In genomic region chr8:97733338-97733737, GRCm38 (mm10) we compare ENCODE assay signal across 16 mouse cellular contexts.
DNase-seq lines count a peak whose midpoint lies in the region; ATAC-seq and TF ChIP-seq lines count a peak whose summit lies in the region.
"Had no signal": no experiment of that assay in that cellular context is flagged by ENCODE, and none has a peak within 500 bp of the region (broad histone marks: within the 10 kb centered on the region; RNA-seq: fewer than 3 reads in every experiment).

No protein-coding gene starts in this region.

- no peak overlapping the region for H3K27ac ChIP-seq in forebrain, postnatal 0 days (ENCODE audit: low read depth, low read length)
- H3K27ac ChIP-seq in heart, adult 2 months, result no peak overlapping the region
- H3K27ac ChIP-seq: limb, embryonic 13.5 days; midbrain, embryonic 12.5 days; neural tube, embryonic 15.5 days had no signal

- no peak for TF ChIP-seq EP300 in heart, adult 2 months (IDR thresholded peaks at IDR 0.05; ENCODE audit: insufficient read depth, low read depth, low read length)

- DNase-seq in layer of hippocampus, adult 11-12 months (ENCODE audit: low spot score), result peak; percentile 18
- no peak for DNase-seq in layer of hippocampus, postnatal 10 days (ENCODE audit: low spot score in 2 of 2)
- DNase-seq in lung, postnatal 36 days, result peak; percentile 4
- DNase-seq in lung, postnatal 10 days, result no peak
- DNase-seq in forebrain, postnatal 0 days, result peak; percentile 65
- DNase-seq in layer of hippocampus, adult 9-11 months, result peak; percentile 47
- DNase-seq in heart, adult 2 months, result no peak
- DNase-seq: cerebellum, adult 11 months; cerebellum, postnatal 25 days had no signal

- no peak overlapping the region for H3K4me2 ChIP-seq in forebrain, postnatal 0 days (ENCODE audit: low read depth)
- H3K4me2 ChIP-seq: heart, embryonic 11.5 days; limb, embryonic 13.5 days; midbrain, embryonic 12.5 days; neural tube, embryonic 15.5 days had no signal

- H3K36me3 ChIP-seq in forebrain, postnatal 0 days (ENCODE audit: insufficient read depth), result no peaks in the 10 kb centered on the region
- H3K36me3 ChIP-seq in heart, adult 2 months (ENCODE audit: control insufficient read depth, insufficient read depth, low read length), result no peaks in the 10 kb centered on the region
- H3K36me3 ChIP-seq: limb, embryonic 13.5 days; midbrain, embryonic 12.5 days; neural tube, embryonic 15.5 days had no signal

- intact Hi-C loops in heart, adult 2 months (cut with DNase I), result no loop called here

- no peaks in the 10 kb centered on the region for H3K9me3 ChIP-seq in forebrain, postnatal 0 days (ENCODE audit: low read length)
- H3K9me3 ChIP-seq: limb, embryonic 13.5 days; midbrain, embryonic 12.5 days; neural tube, embryonic 15.5 days had no signal

- no peaks in the 10 kb centered on the region for H3K79me2 ChIP-seq in heart, adult 2 months (replicated peaks; ENCODE audit: control insufficient read depth, insufficient read depth, low read length)

- H3K27me3 ChIP-seq in forebrain, postnatal 0 days (ENCODE audit: insufficient read depth, low read length), result no peaks in the 10 kb centered on the region
- no peaks in the 10 kb centered on the region for H3K27me3 ChIP-seq in heart, adult 2 months (ENCODE audit: control insufficient read depth, insufficient read depth, low read length)
- H3K27me3 ChIP-seq: limb, embryonic 13.5 days; midbrain, embryonic 12.5 days; neural tube, embryonic 15.5 days had no signal

- H3K4me1 ChIP-seq in forebrain, postnatal 0 days (ENCODE audit: insufficient read depth), result no peaks in the 10 kb centered on the region
- no peaks in the 10 kb centered on the region for H3K4me1 ChIP-seq in heart, adult 2 months (ENCODE audit: control insufficient read depth, insufficient read depth, low read length)
- H3K4me1 ChIP-seq: limb, embryonic 13.5 days; midbrain, embryonic 12.5 days; neural tube, embryonic 15.5 days had no signal

- TF ChIP-seq POLR2A in heart, adult 2 months (IDR thresholded peaks at IDR 0.05; ENCODE audit: insufficient read depth, low read depth, low read length), result no peak

- H3K9ac ChIP-seq in forebrain, postnatal 0 days, result no peak overlapping the region
- no peak overlapping the region for H3K9ac ChIP-seq in heart, adult 2 months (ENCODE audit: low read depth, low read length)
- H3K9ac ChIP-seq: limb, embryonic 13.5 days; midbrain, embryonic 12.5 days; neural tube, embryonic 15.5 days had no signal

- no peak overlapping the region for H3K4me3 ChIP-seq in forebrain, postnatal 0 days (ENCODE audit: low read depth, low read length)
- no peak overlapping the region for H3K4me3 ChIP-seq in heart, adult 2 months
- H3K4me3 ChIP-seq: limb, embryonic 13.5 days; midbrain, embryonic 12.5 days; myocyte; neural tube, embryonic 15.5 days had no signal

- 55% methylated on average over 3 of the region's 3 CpGs for WGBS in forebrain, postnatal 0 days
- 81% methylated on average over 3 of the region's 3 CpGs for WGBS in heart, adult 2 months

- no peak for TF ChIP-seq CTCF in forebrain, postnatal 0 days (IDR thresholded peaks at IDR 0.05; ENCODE audit: low read depth)
- no peak for TF ChIP-seq CTCF in heart, adult 2 months (IDR thresholded peaks at IDR 0.05)

- ATAC-seq in forebrain, postnatal 0 days, result peak; percentile 56; the same call in 1 of the 2 replicates
- ATAC-seq: hindbrain, embryonic 16.5 days; intestine, postnatal 0 days had no signal

Comparison
In these comparisons a context has a peak if more than half of its experiments do, and no peak if none do; other contexts are left out.
1. DNase-seq: peak in layer of hippocampus, adult 11-12 months (single experiment), lung, postnatal 36 days (single experiment), forebrain, postnatal 0 days (single experiment) and layer of hippocampus, adult 9-11 months (single experiment); none in layer of hippocampus, postnatal 10 days (0 of 2), lung, postnatal 10 days (single experiment) and heart, adult 2 months (0 of 2).